Mouse (Mus musculus) ES-E14 (cell line): ENCODE measurements around the gene Aldh1a1.

Experiments used
- CHD2 ChIP-seq: IDR thresholded peaks from 2 replicates; pipeline ENCODE4 v1.6.1; 2014; ENCODE audit warnings: mild to moderate bottlenecking, low read depth, low read length, inconsistent platforms
- HCFC1 ChIP-seq: IDR thresholded peaks from 2 replicates; pipeline ENCODE4 v1.6.1; 2012; ENCODE audit warnings: low read length, inconsistent platforms, borderline replicate concordance; ENCODE audit not compliant: insufficient read depth
- MAFK ChIP-seq: IDR thresholded peaks from 2 replicates; pipeline ENCODE4 v1.6.1; 2014; ENCODE audit warnings: mild to moderate bottlenecking, low read depth, low read length, inconsistent platforms; ENCODE audit not compliant: insufficient read depth
- ZC3H11A ChIP-seq: IDR thresholded peaks from 2 replicates; pipeline ENCODE4 v1.6.1; 2012; ENCODE audit warnings: low read depth, mild to moderate bottlenecking, inconsistent platforms, low read length, borderline replicate concordance

DNA sequence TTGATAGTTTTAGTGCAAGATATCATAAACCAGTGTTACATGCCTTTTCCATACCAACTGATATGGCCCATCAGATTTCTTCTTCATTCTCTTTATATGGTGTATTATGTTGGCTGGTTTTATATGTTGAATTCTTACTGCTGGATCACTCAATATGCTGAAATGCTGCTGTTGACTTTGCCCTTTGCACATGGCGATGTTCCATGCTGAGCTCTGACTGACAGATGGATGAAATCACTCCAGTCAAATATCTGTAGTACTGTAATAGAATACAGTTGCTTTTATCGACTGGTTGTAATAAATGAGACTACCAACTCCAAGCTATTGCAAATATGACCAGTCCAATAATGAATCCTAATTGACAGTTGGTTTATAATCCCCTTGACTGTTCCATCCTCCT, 19.5 kb downstream of the Aldh1a1 start:
- TF ChIP-seq HCFC1, result no peak
- no peak for TF ChIP-seq CHD2
- TF ChIP-seq ZC3H11A, result no peak
- no peak for TF ChIP-seq MAFK
